Mouse (Mus musculus) heart, postnatal 14 days (tissue): Measurements from ENCODE around the gene Ivns1abp. TPM values are rescaled to one million over a fixed set of nuclear protein-coding genes. Genes with fewer than 3 reads are reported as not detected.

Experiments used
- DNase-seq, 2 experiments: peaks; one replicate each; pipeline ENCODE4 v3.0.0; 2021 to 2022
- intact Hi-C: fragments of 180-260 bp; cut with DNase I; formaldehyde crosslinking; loops from one replicate; pipeline ENCODE4 v1.15.1; 2025
- total RNA-seq, 2 experiments: library from RNA; stranded (reverse); gene quantifications; 2 replicates each; pipeline ENCODE4 v1.2.3; 2021

Ivns1abp gene
- total RNA-seq, 2 experiments from 2014 or later: 450 to 452 TPM

DNA sequence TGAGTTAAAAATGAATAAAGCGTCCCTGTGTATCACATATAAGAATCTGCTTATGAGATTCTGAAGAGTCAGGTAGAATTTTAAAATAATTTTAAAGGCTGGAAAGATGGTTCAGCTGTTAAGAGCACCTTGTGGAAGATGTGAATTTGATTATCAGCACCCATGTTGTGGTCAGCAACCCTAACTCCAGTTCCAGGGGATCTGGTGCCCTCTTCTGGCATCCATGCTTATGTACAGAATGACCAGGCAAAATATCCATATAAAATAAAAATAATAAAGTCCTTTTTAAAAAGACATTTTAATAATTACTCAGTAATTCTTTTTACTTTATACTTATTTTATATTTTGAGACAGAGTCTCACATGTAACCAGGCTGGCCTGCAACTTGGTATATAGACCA, 45.8 kb downstream of the Ivns1abp start:
- intact Hi-C loops: no loop called here
- DNase-seq: peak in 1 of 2 experiments; percentile 45

DNA sequence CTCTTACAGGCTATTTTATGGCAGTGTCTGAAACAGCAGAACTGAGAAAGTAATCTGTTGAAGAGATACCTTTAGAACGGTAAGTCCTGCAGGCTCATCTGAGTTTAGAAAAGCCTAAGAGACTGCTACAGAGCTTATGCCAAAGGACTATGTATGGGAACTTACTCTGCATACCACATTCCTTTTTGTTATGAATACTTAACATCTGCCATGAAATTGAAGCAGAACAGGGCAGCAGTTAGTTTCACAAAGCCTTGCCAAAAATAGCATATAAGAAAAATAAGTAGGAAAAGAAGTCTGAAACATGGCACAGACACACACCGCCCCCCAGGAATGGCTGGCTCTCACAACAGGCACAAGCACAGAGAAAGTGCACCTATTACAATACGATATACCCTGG, 65.5 kb downstream of the Ivns1abp start:
- intact Hi-C loops: no loop called here
- DNase-seq: no peak

Other genes with a start within 250 kb of the Ivns1abp start
- gene Gm47985, start 161.9 kb upstream of the Ivns1abp start, total RNA-seq: under 1 TPM; 0.61 to 0.91 TPM
- not detected for gene Gm8947, start 152.1 kb upstream of the Ivns1abp start, total RNA-seq
- gene Gm47995, start 146.0 kb upstream of the Ivns1abp start, total RNA-seq: not detected
- not detected for gene 3110040M04Rik, start 140.4 kb upstream of the Ivns1abp start, total RNA-seq
- gene Gm47996, start 134.3 kb upstream of the Ivns1abp start, total RNA-seq: not detected
- gene Swt1, start 84.0 kb downstream of the Ivns1abp start, total RNA-seq: 10 to 100 TPM; 10.0 to 12.1 TPM
- gene Trmt1l, start 84.1 kb downstream of the Ivns1abp start, total RNA-seq: 10 to 100 TPM; 19.5 to 22.7 TPM
- 10 to 100 TPM; 17.0 to 19.8 TPM for gene Rnf2, start 156.5 kb downstream of the Ivns1abp start, total RNA-seq
- 10 to 100 TPM; 25.1 to 28.4 TPM for gene Fam129a, start 226.7 kb downstream of the Ivns1abp start, total RNA-seq